Mouse (Mus musculus): Measurements from ENCODE around the gene Ptprm.

Ptprm gene

GRCm38 (mm10) chr17:67354451-67355011, at the start of gene Ptprm:
Ptprm (minus strand) TSS chr17:67354457.
- peak in 1 of 2 experiments; percentile 30 for DNase-seq (ENCODE audit: low spot score in 2 of 2)

DNA sequence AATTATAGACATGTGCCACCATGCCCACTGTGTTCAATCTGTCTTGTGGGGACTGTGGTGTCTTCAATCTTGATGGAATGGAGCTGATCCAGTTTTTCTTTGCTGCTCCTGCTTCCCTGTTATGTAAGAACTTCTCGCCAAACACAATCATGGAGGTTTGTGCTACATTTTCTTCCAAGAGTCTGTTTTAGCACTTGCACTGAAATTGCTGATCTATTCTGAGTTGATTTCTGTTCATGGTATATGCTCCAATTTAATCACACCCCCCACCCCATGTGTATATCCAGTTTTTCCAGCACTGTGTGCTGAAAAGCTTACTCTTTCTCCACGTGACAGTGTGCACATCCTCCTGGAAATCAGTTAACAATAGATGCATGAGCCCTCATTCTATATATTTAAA, 41.9 kb upstream of the Ptprm start:
- no peak for DNase-seq (ENCODE audit: low spot score in 2 of 2)

GRCm38 (mm10) chr17:67390851-67391250, 36.6 kb upstream of the Ptprm start:
- DNase-seq (ENCODE audit: low spot score in 2 of 2), result no peak

DNA sequence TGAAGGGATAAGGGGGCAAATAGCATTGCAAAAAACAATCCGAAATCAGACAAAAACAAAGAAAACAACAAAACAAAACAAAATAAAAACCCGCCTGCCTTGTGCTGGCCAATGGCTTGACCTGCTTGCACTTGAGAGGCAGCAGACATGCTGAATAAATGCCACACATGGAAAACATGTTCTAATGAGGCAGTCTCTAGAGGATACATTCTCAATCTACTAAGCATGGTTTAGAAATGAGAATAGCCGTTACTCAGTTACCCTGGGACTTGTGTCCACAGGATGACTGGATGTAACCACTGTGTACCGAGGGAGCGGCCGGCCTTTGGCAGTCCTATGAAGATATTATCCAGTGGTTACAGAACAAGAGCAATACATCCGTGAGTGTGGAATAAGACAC, 33.9 kb upstream of the Ptprm start:
- no peak for DNase-seq (ENCODE audit: low spot score in 2 of 2)

DNA sequence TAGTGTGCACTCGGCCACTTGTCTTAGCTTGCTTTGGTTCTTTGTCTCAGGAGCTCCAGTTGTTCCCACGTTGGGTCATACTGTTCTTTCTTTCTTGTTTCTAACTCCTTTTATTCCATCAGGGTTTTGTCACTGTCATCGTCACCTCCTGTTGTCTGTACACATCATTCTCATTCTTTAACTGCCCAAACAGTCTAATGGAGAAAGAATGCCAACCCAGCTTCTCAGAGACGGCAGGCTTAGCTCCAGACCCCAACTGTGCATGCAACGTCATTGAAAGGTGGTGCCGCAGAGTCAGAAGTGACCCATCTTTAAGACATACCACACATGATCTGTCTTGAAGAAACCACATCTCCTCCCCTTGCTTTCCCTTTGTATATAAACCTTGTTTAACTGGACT, 31.0 kb upstream of the Ptprm start:
- no peak for DNase-seq (ENCODE audit: low spot score in 2 of 2)

GRCm38 (mm10) chr17:67383635-67384034, 29.4 kb upstream of the Ptprm start:
- DNase-seq (ENCODE audit: low spot score in 2 of 2), result no peak

DNA sequence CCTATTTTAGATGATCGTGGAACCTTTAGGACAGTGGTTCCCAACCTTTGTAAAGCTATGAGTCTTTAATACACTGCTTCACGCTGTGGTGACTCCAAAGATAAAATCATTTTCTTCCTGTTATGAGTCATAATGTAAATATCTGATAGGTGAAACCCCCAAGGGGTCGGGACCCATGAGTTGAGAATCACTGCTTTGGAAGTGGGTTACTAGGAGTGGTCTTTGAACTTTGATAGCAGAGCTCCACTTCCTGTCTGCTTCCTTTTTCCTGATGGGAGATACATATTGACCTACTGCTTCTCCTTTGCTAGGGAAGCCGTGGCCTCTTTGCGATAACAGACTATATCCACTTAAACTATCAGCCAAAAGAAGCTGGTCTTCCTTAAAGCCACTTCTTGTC, 27.4 kb upstream of the Ptprm start:
- no peak for DNase-seq (ENCODE audit: low spot score in 2 of 2)

DNA sequence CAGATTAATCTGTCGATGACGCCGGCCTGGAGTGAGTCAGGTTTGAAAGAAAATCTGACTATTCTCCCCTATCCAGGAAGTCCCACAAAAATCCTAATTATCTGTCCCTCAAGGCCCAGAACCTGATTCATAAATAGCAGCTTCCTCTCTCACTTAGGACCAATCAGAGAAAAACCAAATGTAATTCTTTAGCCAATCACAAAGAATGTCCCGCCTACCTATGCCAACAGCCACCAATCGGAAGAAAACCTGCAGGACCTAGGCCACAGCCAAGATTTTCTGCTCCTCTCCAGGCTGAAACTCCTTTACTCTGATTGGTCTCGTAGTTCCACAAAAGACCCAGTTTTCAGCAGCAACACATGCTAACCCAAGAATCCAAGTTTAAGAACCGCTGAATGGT, 13.6 kb upstream of the Ptprm start:
- DNase-seq (ENCODE audit: low spot score in 2 of 2), result no peak

DNA sequence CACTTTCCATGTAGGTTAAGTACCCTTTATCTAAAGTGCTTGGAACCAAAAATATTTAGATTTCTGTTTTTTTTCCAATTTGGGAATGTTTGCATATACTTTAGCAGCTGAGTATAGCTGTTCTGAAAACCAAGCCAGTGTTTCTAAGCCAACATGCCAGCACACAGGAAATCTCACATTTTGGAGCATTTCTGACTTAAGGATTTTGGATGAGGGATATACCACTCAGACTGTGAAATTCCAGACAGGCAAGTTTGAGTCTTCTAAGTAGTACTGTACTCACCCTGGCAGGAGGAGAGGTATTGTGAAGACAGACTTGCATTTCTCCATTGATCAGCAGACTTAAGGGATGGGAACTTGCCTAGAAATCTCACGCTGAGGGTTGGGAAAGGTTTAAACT, 10.2 kb upstream of the Ptprm start:
- no peak for DNase-seq (ENCODE audit: low spot score in 2 of 2)

DNA sequence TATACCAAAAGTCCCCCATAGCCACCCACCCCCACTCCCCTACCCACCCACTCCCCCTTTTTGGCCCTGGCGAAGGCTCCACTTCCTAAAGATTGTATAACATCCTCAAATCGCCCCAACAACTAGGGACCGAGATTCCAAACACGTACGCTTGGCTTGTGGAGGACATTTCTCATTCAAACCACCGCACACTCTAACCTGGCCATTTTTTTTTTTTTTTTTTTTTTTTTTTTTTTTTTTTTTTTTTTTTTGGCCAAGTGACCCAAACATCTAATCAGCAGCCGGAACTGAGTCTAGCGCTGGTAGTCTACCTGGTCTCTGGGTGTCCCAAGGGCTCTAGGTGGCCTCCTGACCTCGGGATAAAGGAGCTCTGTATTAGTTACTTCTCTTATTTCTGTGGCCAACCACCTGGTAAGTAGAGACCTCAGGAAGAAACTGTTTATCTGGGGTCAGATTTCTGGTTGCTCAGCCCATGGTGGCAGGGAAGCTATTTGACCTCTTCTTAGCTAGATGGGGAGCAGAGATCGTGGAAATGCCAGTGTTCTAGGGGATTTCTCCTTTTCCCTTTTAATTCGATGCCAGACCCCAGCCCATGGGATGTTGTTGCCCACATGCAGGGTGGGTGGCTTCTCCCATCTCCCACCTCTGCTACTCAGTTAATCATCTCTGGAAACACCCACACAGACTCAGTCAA, 9.3 kb upstream of the Ptprm start:
- no peak for DNase-seq (ENCODE audit: low spot score in 2 of 2)

GRCm38 (mm10) chr17:67362131-67362530, 7.9 kb upstream of the Ptprm start:
- DNase-seq (ENCODE audit: low spot score in 2 of 2), result no peak

- DNase-seq (ENCODE audit: low spot score in 2 of 2), result no peak
Measured at GRCm38 (mm10) chr17:67360606-67361005, 6.3 kb upstream of the Ptprm start.

GRCm38 (mm10) chr17:67359578-67359977, 5.3 kb upstream of the Ptprm start:
- no peak for DNase-seq (ENCODE audit: low spot score in 2 of 2)

DNA sequence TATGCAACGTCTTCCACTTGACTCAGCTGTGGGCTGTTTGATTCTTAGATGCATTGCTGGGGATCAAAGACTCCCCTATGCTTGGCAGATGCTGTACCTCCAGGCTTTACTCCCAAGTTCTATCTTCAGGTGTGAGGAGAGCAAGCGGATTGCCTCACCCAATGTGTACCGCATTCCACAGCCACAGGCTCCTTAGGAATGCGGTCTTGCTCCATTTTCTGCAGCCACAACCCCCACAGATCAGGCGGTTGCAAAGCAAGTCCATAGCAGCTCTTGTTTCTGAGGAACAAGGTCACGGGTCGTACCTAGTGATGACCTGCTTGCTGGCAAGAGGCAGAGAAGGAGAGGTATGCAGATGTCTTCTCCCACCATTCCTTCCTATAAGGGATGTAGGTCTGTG, 4.3 kb upstream of the Ptprm start:
- no peak for DNase-seq (ENCODE audit: low spot score in 2 of 2)

DNA sequence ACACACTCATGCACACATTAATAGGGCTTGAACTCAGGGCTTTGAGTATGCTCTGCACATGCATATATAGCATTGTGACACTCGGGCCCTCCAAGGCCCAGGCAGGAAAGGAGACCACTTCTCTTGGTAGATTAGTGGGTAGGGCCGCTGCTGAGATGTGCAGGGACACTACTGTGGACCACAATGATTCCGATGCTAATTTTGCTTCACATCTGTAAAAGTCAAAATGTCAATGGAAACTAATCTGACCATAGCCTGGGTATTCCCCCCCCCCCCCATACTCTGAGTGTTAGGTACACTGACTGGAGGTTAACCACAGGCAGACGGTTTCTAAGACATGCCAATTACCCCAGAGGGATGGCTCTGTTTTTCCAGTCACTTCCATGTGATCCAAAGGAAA, 2.9 kb upstream of the Ptprm start:
- no peak for DNase-seq (ENCODE audit: low spot score in 2 of 2)

- DNase-seq (ENCODE audit: low spot score in 2 of 2), result no peak
Measured at GRCm38 (mm10) chr17:67355251-67355650, 994 bp upstream of the Ptprm start.

GRCm38 (mm10) chr17:67353796-67354450, 334 bp downstream of the Ptprm start:
- DNase-seq (ENCODE audit: low spot score in 2 of 2), result peak in 1 of 2 experiments; percentile 5

GRCm38 (mm10) chr17:67352956-67353795, 1.1 kb downstream of the Ptprm start:
- DNase-seq (ENCODE audit: low spot score in 2 of 2), result no peak

GRCm38 (mm10) chr17:67351423-67351822, 2.8 kb downstream of the Ptprm start:
- DNase-seq (ENCODE audit: low spot score in 2 of 2), result no peak

DNA sequence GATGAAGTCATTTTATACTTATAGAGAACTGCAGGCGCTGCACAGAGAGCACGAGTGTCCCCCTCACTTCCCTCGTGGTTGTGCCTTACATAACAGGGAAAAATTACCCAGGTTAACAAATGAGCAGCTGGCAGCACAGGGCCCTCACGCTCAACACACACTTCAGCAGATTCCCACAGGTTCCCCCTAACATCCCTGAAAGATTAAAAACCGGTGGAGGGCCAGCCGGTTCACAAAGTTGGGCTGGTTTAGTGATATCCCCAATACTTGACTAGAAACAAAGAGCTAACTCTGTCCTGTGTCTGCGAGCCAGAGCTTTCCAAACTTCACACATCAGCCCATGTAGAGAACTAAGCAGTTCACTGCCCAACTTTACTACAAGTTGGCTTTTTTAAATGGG, 3.7 kb downstream of the Ptprm start:
- no peak for DNase-seq (ENCODE audit: low spot score in 2 of 2)

DNA sequence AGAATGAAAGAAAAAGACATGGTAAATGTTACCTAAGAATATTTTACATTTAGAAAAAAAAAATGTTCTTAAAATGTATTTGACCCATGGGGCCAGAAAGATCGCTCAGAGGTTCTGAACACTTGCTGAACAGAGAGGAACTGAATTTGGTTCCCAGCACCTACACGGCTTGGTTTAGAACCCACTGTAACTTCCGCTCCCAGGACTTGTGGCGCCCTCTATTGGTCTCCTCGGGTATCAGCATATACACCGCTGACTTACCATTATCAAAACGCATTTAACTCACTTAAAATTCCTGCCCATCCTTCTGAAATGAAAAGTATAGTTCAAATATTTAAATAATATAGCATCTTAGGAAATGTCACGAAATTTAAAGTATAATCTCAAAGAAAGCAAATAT, 4.7 kb downstream of the Ptprm start:
- no peak for DNase-seq (ENCODE audit: low spot score in 2 of 2)

DNA sequence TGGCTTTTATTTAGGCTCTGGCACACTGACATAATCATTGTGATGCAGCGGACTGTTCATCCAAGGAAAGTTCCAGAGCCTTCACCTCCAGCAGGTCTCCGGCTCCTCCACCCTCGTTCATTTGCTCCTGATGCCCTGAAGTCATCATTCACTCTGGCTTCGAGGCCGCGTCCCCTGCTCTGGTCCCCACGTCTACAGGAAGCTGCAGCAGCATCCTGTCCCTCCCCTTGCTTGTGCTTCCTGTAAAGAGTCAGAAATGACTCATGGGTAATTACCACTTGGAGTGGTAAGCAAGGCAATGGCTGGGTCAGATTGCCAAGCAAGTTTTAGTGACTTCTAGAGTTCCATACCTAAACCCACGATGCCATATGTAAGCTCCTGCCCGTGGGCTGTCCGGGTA, 7.3 kb downstream of the Ptprm start:
- no peak for DNase-seq (ENCODE audit: low spot score in 2 of 2)
